Mouse (Mus musculus): ENCODE measurements around the gene Pabpc1l. TPM values are rescaled to one million over a fixed set of nuclear protein-coding genes. Genes with fewer than 3 reads are reported as not detected.

Pabpc1l gene
- 1.4 and 2.2 TPM in 2 replicates for polyA plus RNA-seq (2014; fragmentation: Nextera tagmentation; extraction: Ambion mirVana)

DNA sequence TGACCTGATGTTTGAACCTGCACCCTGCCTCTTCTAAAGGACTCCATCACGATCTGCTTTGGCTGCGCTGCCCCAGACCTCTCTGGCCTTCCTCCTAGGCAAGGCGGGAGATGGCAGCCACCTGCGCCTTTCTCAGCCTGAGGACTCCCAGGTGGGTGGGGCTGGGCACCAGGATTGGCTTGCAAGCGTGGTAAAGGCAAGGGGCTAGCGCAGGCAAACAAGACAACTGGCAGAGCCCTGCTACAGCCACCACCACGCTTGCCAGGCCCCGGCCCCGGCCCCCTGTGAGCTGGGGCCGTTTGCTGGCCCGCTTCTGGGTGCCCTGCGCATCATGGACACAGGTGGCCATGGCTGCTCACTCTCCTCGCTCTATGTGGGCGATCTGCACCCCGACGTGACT lies at the start of gene Pabpc1l:
Gene Pabpc1l (plus strand): TSS at position 301 of the 400 bp plus-strand sequence.
- Histone ChIP-seq H3K27ac (replicated peaks; ENCODE audit: low read depth, low read length) (no peak within 1 kb of the TSS), H3K9ac (replicated peaks; ENCODE audit: low read length) (no peak within 1 kb of the TSS), H3K4me1 (ENCODE audit: control insufficient read depth, insufficient read depth, low read length) (no peaks in the 10 kb centered on the region), H3K4me3 (ENCODE audit: low read depth, low read length) (no peak within 1 kb of the TSS), H3K27me3 (ENCODE audit: control insufficient read depth, insufficient read depth, low read length) (no peaks in the 10 kb centered on the region), H3K4me2 (ENCODE audit: low read depth, low read length) (no peak within 1 kb of the TSS), H3K9me3 (replicated peaks; ENCODE audit: control insufficient read depth, low read length) (no peaks in the 10 kb centered on the region), H3K36me3 (replicated peaks; ENCODE audit: control insufficient read depth, insufficient read depth, low read depth, low read length) (no peaks in the 10 kb centered on the region)
- DNase-seq (ENCODE audit: low spot score) (no peak), ATAC-seq (replicated peaks; ENCODE audit: insufficient number of reproducible peaks, low FRiP score, low TSS enrichment, low read depth) (no peak)
- 82% methylated on average over 16 of the region's 16 CpGs for WGBS

- 82% methylated on average over 6 of the region's 7 CpGs for WGBS
- H3K4me3 ChIP-seq (ENCODE audit: low read depth, low read length): no peak overlapping the region
- DNase-seq (ENCODE audit: low spot score): no peak
- H3K9me3 ChIP-seq (replicated peaks; ENCODE audit: control insufficient read depth, low read length): no peaks in the 10 kb centered on the region
- no peak overlapping the region for H3K27ac ChIP-seq (replicated peaks; ENCODE audit: low read depth, low read length)
- no peak overlapping the region for H3K9ac ChIP-seq (replicated peaks; ENCODE audit: low read length)
- no peak overlapping the region for H3K4me2 ChIP-seq (ENCODE audit: low read depth, low read length)
- H3K4me1 ChIP-seq (ENCODE audit: control insufficient read depth, insufficient read depth, low read length): no peaks in the 10 kb centered on the region
- H3K27me3 ChIP-seq (ENCODE audit: control insufficient read depth, insufficient read depth, low read length): no peaks in the 10 kb centered on the region
- H3K36me3 ChIP-seq (replicated peaks; ENCODE audit: control insufficient read depth, insufficient read depth, low read depth, low read length): no peaks in the 10 kb centered on the region
- no peak for ATAC-seq (replicated peaks; ENCODE audit: insufficient number of reproducible peaks, low FRiP score, low TSS enrichment, low read depth)
These were observed 48.8 kb upstream of the Pabpc1l start for GRCm38 (mm10) chr2:163976448-163976847.

GRCm38 (mm10) chr2:163987233-163987632 lies 38.0 kb upstream of the Pabpc1l start:
- ATAC-seq (replicated peaks; ENCODE audit: insufficient number of reproducible peaks, low FRiP score, low TSS enrichment, low read depth) (no peak), DNase-seq (ENCODE audit: low spot score) (no peak)
- Histone ChIP-seq H3K27ac (replicated peaks; ENCODE audit: low read depth, low read length) (no peak overlapping the region), H3K4me2 (ENCODE audit: low read depth, low read length) (no peak overlapping the region), H3K9ac (replicated peaks; ENCODE audit: low read length) (no peak overlapping the region), H3K4me1 (ENCODE audit: control insufficient read depth, insufficient read depth, low read length) (no peaks in the 10 kb centered on the region), H3K4me3 (ENCODE audit: low read depth, low read length) (no peak overlapping the region), H3K9me3 (replicated peaks; ENCODE audit: control insufficient read depth, low read length) (no peaks in the 10 kb centered on the region), H3K36me3 (replicated peaks; ENCODE audit: control insufficient read depth, insufficient read depth, low read depth, low read length) (no peaks in the 10 kb centered on the region), H3K27me3 (ENCODE audit: control insufficient read depth, insufficient read depth, low read length) (no peaks in the 10 kb centered on the region)
- WGBS: 85% methylated on average over 8 of the region's 8 CpGs

DNA sequence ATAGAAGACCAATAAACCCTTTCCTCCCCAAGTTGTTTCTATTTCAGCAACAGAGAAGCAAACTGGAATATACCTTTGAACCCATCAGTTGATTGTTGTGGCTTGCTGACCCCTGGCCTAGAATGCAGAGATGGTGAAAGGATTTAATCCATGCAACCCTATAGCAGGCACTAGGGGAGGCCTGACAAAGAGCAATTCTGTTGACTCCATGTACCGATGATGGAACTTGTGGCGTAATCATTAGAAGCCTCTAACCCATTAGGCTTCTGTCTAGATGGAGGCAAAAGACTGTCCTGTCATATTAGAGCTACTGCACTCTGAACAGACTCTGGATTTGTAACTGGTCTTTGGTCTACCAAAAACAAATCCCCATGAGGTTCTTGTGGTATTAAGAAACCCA lies 32.4 kb upstream of the Pabpc1l start:
- DNase-seq (ENCODE audit: low spot score) (no peak), ATAC-seq (replicated peaks; ENCODE audit: insufficient number of reproducible peaks, low FRiP score, low TSS enrichment, low read depth) (no peak)
- Histone ChIP-seq H3K4me2 (ENCODE audit: low read depth, low read length) (no peak overlapping the region), H3K4me1 (ENCODE audit: control insufficient read depth, insufficient read depth, low read length) (no peaks in the 10 kb centered on the region; the same call in 1 of the 2 replicates), H3K36me3 (replicated peaks; ENCODE audit: control insufficient read depth, insufficient read depth, low read depth, low read length) (no peaks in the 10 kb centered on the region), H3K27me3 (ENCODE audit: control insufficient read depth, insufficient read depth, low read length) (no peaks in the 10 kb centered on the region), H3K4me3 (ENCODE audit: low read depth, low read length) (no peak overlapping the region), H3K27ac (replicated peaks; ENCODE audit: low read depth, low read length) (no peak overlapping the region), H3K9ac (replicated peaks; ENCODE audit: low read length) (no peak overlapping the region), H3K9me3 (replicated peaks; ENCODE audit: control insufficient read depth, low read length) (no peaks in the 10 kb centered on the region)
- 90% methylated on average over 2 of the region's 2 CpGs for WGBS

DNA sequence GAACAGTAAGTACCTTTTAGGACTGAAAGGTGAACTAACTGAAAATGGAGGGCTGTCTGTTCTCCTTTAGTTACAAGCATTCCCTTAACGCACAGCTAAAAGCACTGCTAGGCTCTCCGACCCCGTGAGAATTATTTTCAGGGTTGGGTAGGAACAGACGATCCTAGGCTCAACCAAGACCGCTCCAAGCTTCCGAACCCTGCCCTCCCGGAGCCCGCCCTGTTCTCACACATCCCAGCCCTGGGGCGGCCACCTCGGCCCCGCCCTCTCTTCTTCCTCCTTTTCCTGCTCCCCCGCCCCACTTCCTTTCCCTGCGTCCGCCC lies 30.6 kb upstream of the Pabpc1l start, which contains the start of gene Ywhab:
Gene Ywhab (plus strand): TSS at position 307 of the 323 bp plus-strand sequence.
- H3K27ac ChIP-seq (replicated peaks; ENCODE audit: low read depth, low read length): peak within 1 kb of the TSS; percentile 85
- 0% methylated on average over 11 of the region's 14 CpGs for WGBS
- peak within 1 kb of the TSS; percentile 67 for H3K4me2 ChIP-seq (ENCODE audit: low read depth, low read length)
- ATAC-seq (replicated peaks; ENCODE audit: insufficient number of reproducible peaks, low FRiP score, low TSS enrichment, low read depth): no peak
- no peaks in the 10 kb centered on the region for H3K9me3 ChIP-seq (replicated peaks; ENCODE audit: control insufficient read depth, low read length)
- H3K4me3 ChIP-seq (ENCODE audit: low read depth, low read length): peak within 1 kb of the TSS; percentile 73
- H3K4me1 ChIP-seq (ENCODE audit: control insufficient read depth, insufficient read depth, low read length): no peaks in the 10 kb centered on the region; the same call in 1 of the 2 replicates
- DNase-seq (ENCODE audit: low spot score): no peak
- H3K36me3 ChIP-seq (replicated peaks; ENCODE audit: control insufficient read depth, insufficient read depth, low read depth, low read length): no peaks in the 10 kb centered on the region
- H3K9ac ChIP-seq (replicated peaks; ENCODE audit: low read length): peak within 1 kb of the TSS; percentile 92
- no peaks in the 10 kb centered on the region for H3K27me3 ChIP-seq (ENCODE audit: control insufficient read depth, insufficient read depth, low read length)

GRCm38 (mm10) chr2:163994977-163995862 lies 30.0 kb upstream of the Pabpc1l start:
- peak overlapping the region; percentile 73 for H3K4me3 ChIP-seq (ENCODE audit: low read depth, low read length)
- peak overlapping the region; percentile 92 for H3K9ac ChIP-seq (replicated peaks; ENCODE audit: low read length)
- no peaks in the 10 kb centered on the region for H3K27me3 ChIP-seq (ENCODE audit: control insufficient read depth, insufficient read depth, low read length)
- peak overlapping the region; percentile 67 for H3K4me2 ChIP-seq (ENCODE audit: low read depth, low read length)
- no peaks in the 10 kb centered on the region for H3K9me3 ChIP-seq (replicated peaks; ENCODE audit: control insufficient read depth, low read length)
- H3K27ac ChIP-seq (replicated peaks; ENCODE audit: low read depth, low read length): peak overlapping the region; percentile 85
- ATAC-seq (replicated peaks; ENCODE audit: insufficient number of reproducible peaks, low FRiP score, low TSS enrichment, low read depth) (peak; percentile 100), DNase-seq (ENCODE audit: low spot score) (peak; percentile 97)
- H3K4me1 ChIP-seq (ENCODE audit: control insufficient read depth, insufficient read depth, low read length): no peaks in the 10 kb centered on the region; the same call in 1 of the 2 replicates
- under 1% methylated on average over 61 of the region's 79 CpGs for WGBS
- H3K36me3 ChIP-seq (replicated peaks; ENCODE audit: control insufficient read depth, insufficient read depth, low read depth, low read length): no peaks in the 10 kb centered on the region

GRCm38 (mm10) chr2:163996275-163996674 lies 29.0 kb upstream of the Pabpc1l start:
- 83% methylated on average over 6 of the region's 6 CpGs for WGBS
- Histone ChIP-seq H3K9ac (replicated peaks; ENCODE audit: low read length) (peak overlapping the region; percentile 92), H3K27me3 (ENCODE audit: control insufficient read depth, insufficient read depth, low read length) (no peaks in the 10 kb centered on the region), H3K4me1 (ENCODE audit: control insufficient read depth, insufficient read depth, low read length) (no peaks in the 10 kb centered on the region; the same call in 1 of the 2 replicates), H3K36me3 (replicated peaks; ENCODE audit: control insufficient read depth, insufficient read depth, low read depth, low read length) (no peaks in the 10 kb centered on the region), H3K27ac (replicated peaks; ENCODE audit: low read depth, low read length) (no peak overlapping the region), H3K4me3 (ENCODE audit: low read depth, low read length) (peak overlapping the region; percentile 73), H3K9me3 (replicated peaks; ENCODE audit: control insufficient read depth, low read length) (no peaks in the 10 kb centered on the region), H3K4me2 (ENCODE audit: low read depth, low read length) (peak overlapping the region; percentile 67)
- no peak for DNase-seq (ENCODE audit: low spot score)
- no peak for ATAC-seq (replicated peaks; ENCODE audit: insufficient number of reproducible peaks, low FRiP score, low TSS enrichment, low read depth)

DNA sequence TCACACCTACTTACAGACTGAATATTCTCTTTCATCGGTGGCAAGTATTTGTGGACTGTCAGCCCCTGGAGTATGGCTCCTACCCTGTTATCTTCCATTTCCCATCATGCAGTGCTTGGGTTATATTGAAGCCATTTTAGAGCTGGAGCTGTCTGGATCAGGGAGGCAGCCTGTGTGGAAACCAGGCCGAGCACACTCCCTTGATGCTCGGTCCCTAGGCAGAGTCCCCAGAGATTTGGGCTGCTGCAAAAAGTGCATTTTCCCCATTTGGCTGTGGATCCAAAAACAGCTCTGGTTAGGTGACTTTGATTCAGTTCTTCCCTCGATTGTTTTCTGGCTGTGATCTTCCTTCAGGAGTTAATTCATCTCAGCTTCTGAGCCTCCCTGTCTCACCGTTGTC lies 28.4 kb upstream of the Pabpc1l start:
- no peak overlapping the region for H3K27ac ChIP-seq (replicated peaks; ENCODE audit: low read depth, low read length)
- 75% methylated on average over 5 of the region's 5 CpGs for WGBS
- DNase-seq (ENCODE audit: low spot score) (no peak), ATAC-seq (replicated peaks; ENCODE audit: insufficient number of reproducible peaks, low FRiP score, low TSS enrichment, low read depth) (no peak)
- no peaks in the 10 kb centered on the region for H3K36me3 ChIP-seq (replicated peaks; ENCODE audit: control insufficient read depth, insufficient read depth, low read depth, low read length)
- no peak overlapping the region for H3K9ac ChIP-seq (replicated peaks; ENCODE audit: low read length)
- H3K4me3 ChIP-seq (ENCODE audit: low read depth, low read length): no peak overlapping the region
- H3K9me3 ChIP-seq (replicated peaks; ENCODE audit: control insufficient read depth, low read length): no peaks in the 10 kb centered on the region
- H3K4me1 ChIP-seq (ENCODE audit: control insufficient read depth, insufficient read depth, low read length): no peaks in the 10 kb centered on the region; the same call in 1 of the 2 replicates
- H3K4me2 ChIP-seq (ENCODE audit: low read depth, low read length): no peak overlapping the region
- H3K27me3 ChIP-seq (ENCODE audit: control insufficient read depth, insufficient read depth, low read length): no peaks in the 10 kb centered on the region

Data from embryonic facial prominence, embryonic 11.5 days (tissue).